Mouse (Mus musculus) hindbrain, embryonic 14.5 days (tissue): ENCODE results near the gene Nol9. TPM values are rescaled to one million over a fixed set of nuclear protein-coding genes. Genes with fewer than 3 reads are reported as not detected.

Experiments used
- ATAC-seq: fragments of 200-750 bp; cut with Nextera tagmentation; 2 replicates; pipeline ENCODE4 v1.8.0; 2017; ENCODE audit warnings: moderate number of reproducible peaks, mild to moderate bottlenecking, moderate TSS enrichment, moderate library complexity; ENCODE audit not compliant: low FRiP score
- DNase-seq: peaks from one replicate; pipeline ENCODE4 v3.0.0-alpha.2; 2015; ENCODE audit warnings: low spot score
- H3K27ac ChIP-seq: fragments of 300-500 bp; sonication (generic); 2 replicates; pipeline ENCODE4 v1.5.1; 2014; ENCODE audit warnings: mild to moderate bottlenecking, moderate library complexity
- H3K27me3 ChIP-seq: fragments of 300-500 bp; sonication (generic); 2 replicates; pipeline ENCODE4 v1.6.1; 2014; ENCODE audit warnings: mild to moderate bottlenecking, low read length, mixed read lengths; ENCODE audit not compliant: control insufficient read depth, insufficient read depth
- H3K36me3 ChIP-seq: fragments of 300-500 bp; sonication (generic); replicated peaks from 2 replicates; pipeline ENCODE4 v1.6.1; 2014; ENCODE audit not compliant: control insufficient read depth, insufficient read depth
- H3K4me1 ChIP-seq: fragments of 300-500 bp; sonication (generic); replicated peaks from 2 replicates; pipeline ENCODE4 v1.6.1; 2014; ENCODE audit warnings: antibody characterized with exemption, low read length, mixed read lengths; ENCODE audit not compliant: control insufficient read depth, insufficient read depth
- H3K4me2 ChIP-seq: fragments of 300-500 bp; sonication (generic); replicated peaks from 2 replicates; pipeline ENCODE4 v1.6.1; 2014; ENCODE audit warnings: mild to moderate bottlenecking, moderate library complexity
- H3K4me3 ChIP-seq: fragments of 300-500 bp; sonication (generic); replicated peaks from 2 replicates; pipeline ENCODE4 v1.5.1; 2014; ENCODE audit warnings: mild to moderate bottlenecking, low read length
- H3K9ac ChIP-seq: fragments of 300-500 bp; sonication (generic); 2 replicates; pipeline ENCODE4 v1.6.1; 2014
- H3K9me3 ChIP-seq: fragments of 300-500 bp; sonication (generic); 2 replicates; pipeline ENCODE4 v1.6.1; 2016; ENCODE audit warnings: low read length; ENCODE audit not compliant: control insufficient read depth
- WGBS: fragments of 180-500 bp; shearing (Covaris S2); extraction: QIAGEN DNeasy Blood & Tissue Kit; methylation state at CpG from one replicate; pipeline ENCODE4 v1.1.7; 2014; 5-methylcytosine and 5-hydroxymethylcytosine counted together
- polyA plus RNA-seq: library from polyadenylated mRNA; unstranded; fragments of >200 nt; fragmentation: Nextera tagmentation; extraction: Ambion mirVana; gene quantifications from 2 replicates; pipeline ENCODE4 v1.2.1, GENCODE M21; 2014

Gene Nol9
- polyA plus RNA-seq, 1 experiment from 2014 or later = 26.1 TPM

DNA sequence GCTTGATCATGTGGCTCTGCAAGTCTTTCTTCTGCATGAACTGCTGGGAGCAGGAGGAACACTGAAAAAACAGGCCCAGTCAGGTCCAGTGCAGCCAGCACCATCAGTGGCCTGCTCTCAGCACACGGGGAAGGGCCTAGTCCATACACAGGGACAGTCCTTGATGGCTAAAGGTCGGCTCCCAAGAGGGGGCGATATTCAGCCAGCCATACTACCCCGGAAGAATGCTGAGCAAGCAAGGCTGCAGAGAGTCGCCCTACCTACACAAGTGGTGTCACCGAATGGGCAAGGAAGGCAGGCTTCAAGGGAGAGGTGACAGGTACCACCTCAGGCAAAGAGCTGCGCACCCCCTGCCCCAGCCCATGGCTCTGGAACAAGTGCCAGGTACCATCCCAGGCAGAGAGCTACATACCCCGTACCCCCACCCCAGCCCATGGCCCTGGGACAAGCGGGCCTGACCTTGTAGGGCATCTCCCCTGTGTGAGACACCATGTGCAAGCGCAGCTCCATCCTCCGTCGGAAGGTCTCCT is 17.5 kb upstream of the Nol9 start:
- no peak overlapping the region for H3K4me2 ChIP-seq
- no peaks in the 10 kb centered on the region for H3K9me3 ChIP-seq
- H3K27ac ChIP-seq = no peak overlapping the region
- no peaks in the 10 kb centered on the region for H3K27me3 ChIP-seq
- H3K4me3 ChIP-seq = no peak overlapping the region
- DNase-seq (no peak), ATAC-seq (no peak)
- no peak overlapping the region for H3K9ac ChIP-seq
- H3K4me1 ChIP-seq = peaks cover 19% of the 10 kb centered on the region
- 74% methylated on average over 12 of the region's 12 CpGs for WGBS
- H3K36me3 ChIP-seq = peaks cover 56% of the 10 kb centered on the region

GRCm38 (mm10) chr4:152022506-152022905 is 16.6 kb upstream of the Nol9 start:
- Histone ChIP-seq H3K9me3 (no peaks in the 10 kb centered on the region), H3K9ac (no peak overlapping the region), H3K4me2 (no peak overlapping the region), H3K27ac (no peak overlapping the region), H3K27me3 (no peaks in the 10 kb centered on the region), H3K4me1 (peaks cover 22% of the 10 kb centered on the region), H3K36me3 (peaks cover 55% of the 10 kb centered on the region), H3K4me3 (no peak overlapping the region)
- ATAC-seq (no peak), DNase-seq (no peak)
- 86% methylated on average over 8 of the region's 8 CpGs for WGBS

DNA sequence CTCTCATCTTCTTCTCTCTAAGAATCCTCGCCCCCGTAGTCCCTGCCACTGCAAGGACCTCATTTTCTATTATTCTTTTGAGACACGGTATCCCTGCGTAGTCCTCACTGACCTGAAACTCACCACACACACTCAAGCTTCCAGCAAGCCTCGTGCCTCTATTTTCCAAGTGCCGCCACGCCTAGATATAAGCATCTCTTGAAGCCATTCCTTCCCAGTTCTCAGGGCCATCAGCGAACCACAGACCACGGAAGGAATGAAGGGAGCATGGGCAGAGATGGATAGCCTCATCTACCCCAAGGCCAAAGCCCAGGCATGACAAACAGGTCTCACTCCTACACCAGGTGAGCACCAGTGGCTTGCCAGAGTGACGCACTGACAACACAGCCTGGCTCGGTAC is 14.6 kb upstream of the Nol9 start:
- Histone ChIP-seq H3K9ac (no peak overlapping the region), H3K4me1 (peaks cover 33% of the 10 kb centered on the region), H3K9me3 (no peaks in the 10 kb centered on the region)

DNA sequence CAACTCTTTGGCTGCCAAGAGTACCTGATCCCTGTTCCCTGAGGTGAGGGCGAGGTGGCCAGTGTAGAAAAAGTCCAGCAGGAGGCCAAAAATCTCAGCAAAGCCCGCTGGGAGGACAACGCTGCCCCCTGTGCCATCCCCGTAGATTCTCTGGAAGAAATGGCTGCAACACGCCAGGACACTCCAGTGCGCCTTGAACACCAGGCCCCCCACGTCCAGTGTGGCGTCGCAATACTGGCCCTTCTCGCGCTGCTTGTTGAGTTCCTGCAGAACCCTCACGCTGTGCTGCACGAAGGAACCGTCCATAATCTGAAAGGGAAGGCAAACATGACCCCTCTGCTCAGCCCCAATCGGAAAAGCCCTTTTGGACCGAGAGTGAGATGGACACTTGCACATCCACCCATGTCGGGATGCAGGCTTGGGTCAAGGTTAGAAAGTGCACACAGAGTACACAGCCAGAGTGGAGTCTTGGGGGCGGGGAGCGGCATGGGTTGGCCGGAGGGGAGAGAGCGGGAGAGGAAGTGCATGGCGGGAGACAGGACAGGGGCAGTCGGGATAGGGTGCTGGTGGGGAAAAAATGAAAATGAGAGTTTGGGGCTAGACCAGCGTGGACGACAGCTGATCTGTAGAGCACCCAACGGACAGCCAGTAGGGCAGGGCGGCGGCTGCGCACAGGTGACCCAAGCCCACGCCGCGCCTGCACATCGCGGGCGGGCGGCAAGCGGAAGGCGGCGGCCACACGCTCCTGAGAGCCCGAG is 12.2 kb upstream of the Nol9 start:
- Histone ChIP-seq H3K4me3 (peak overlapping the region; percentile 77), H3K9me3 (no peaks in the 10 kb centered on the region), H3K27me3 (no peaks in the 10 kb centered on the region), H3K4me1 (peaks cover 39% of the 10 kb centered on the region), H3K36me3 (peaks cover 23% of the 10 kb centered on the region), H3K27ac (no peak overlapping the region; the same call in 1 of the 2 replicates), H3K4me2 (peak overlapping the region; percentile 95), H3K9ac (peak overlapping the region; percentile 71)
- no peak for DNase-seq
- WGBS = 3% methylated on average over 33 of the region's 41 CpGs
- ATAC-seq = peak; percentile 50; the same call in 1 of the 2 replicates

More for the DNA sequence above, 14.6 kb upstream of the Nol9 start:
- no peak for DNase-seq
- no peak for ATAC-seq
- Histone ChIP-seq H3K4me2 (no peak overlapping the region), H3K4me3 (no peak overlapping the region), H3K36me3 (peaks cover 47% of the 10 kb centered on the region), H3K27me3 (no peaks in the 10 kb centered on the region), H3K27ac (no peak overlapping the region)
- 92% methylated on average over 11 of the region's 11 CpGs for WGBS

GRCm38 (mm10) chr4:152027524-152027923 is 11.6 kb upstream of the Nol9 start, which contains the start of gene Zbtb48:
TSS of gene Zbtb48 (minus strand) at chr4:152027671.
- H3K27ac ChIP-seq = peak within 1 kb of the TSS; percentile 34
- H3K4me2 ChIP-seq = peak within 1 kb of the TSS; percentile 95
- peaks cover 39% of the 10 kb centered on the region for H3K4me1 ChIP-seq
- peaks cover 17% of the 10 kb centered on the region for H3K36me3 ChIP-seq
- 0% methylated on average over 33 of the region's 35 CpGs for WGBS
- H3K9me3 ChIP-seq = no peaks in the 10 kb centered on the region
- ATAC-seq (peak; percentile 97), DNase-seq (peak; percentile 95)
- peak within 1 kb of the TSS; percentile 77 for H3K4me3 ChIP-seq
- peak within 1 kb of the TSS; percentile 71 for H3K9ac ChIP-seq
- no peaks in the 10 kb centered on the region for H3K27me3 ChIP-seq

DNA sequence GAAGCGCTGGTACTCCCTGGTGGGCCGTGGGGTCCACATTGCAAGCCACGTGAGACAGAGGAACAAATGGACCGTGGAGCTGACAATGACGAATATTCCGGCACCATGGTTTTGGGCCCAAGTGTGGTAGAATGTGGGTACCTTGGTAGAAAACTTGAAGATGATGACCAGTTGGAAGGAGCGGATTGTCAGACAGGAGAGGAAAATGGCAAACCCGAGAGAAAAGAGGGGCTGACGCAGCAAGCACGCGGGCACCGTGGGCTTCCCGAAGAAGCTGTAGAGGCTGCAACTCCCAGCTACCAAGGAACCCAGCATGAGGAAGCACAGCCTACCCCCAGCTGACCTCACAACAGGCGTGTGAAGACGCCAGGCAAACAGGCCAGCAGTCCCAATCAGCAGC is 10.7 kb upstream of the Nol9 start:
- Histone ChIP-seq H3K36me3 (0 out of 2 replicates have a peak, but pooled peaks cover 13% of the 10 kb centered on the region), H3K27me3 (no peaks in the 10 kb centered on the region), H3K27ac (peak overlapping the region; percentile 34; the same call in 1 of the 2 replicates), H3K4me3 (peak overlapping the region; percentile 77), H3K9me3 (no peaks in the 10 kb centered on the region), H3K9ac (peak overlapping the region; percentile 71), H3K4me2 (peak overlapping the region; percentile 95), H3K4me1 (peaks cover 39% of the 10 kb centered on the region)
- DNase-seq (no peak), ATAC-seq (no peak)
- WGBS = 58% methylated on average over 15 of the region's 15 CpGs

- ATAC-seq (no peak), DNase-seq (no peak)
- Histone ChIP-seq H3K27ac (no peak overlapping the region), H3K27me3 (no peaks in the 10 kb centered on the region), H3K4me3 (no peak overlapping the region), H3K4me1 (peaks cover 39% of the 10 kb centered on the region), H3K36me3 (0 out of 2 replicates have a peak, but pooled peaks cover 8% of the 10 kb centered on the region), H3K4me2 (peak overlapping the region; percentile 95; the same call in 1 of the 2 replicates), H3K9ac (0 out of 2 replicates have a peak overlapping the region, but pooled peaks have one; percentile 71), H3K9me3 (no peaks in the 10 kb centered on the region)
- 44% methylated on average over 5 of the region's 5 CpGs for WGBS
Observed at GRCm38 (mm10) chr4:152029087-152029486, 10.0 kb upstream of the Nol9 start.

- no peak for DNase-seq
Observed at GRCm38 (mm10) chr4:152029997-152030396, 9.1 kb upstream of the Nol9 start.

GRCm38 (mm10) chr4:152032922-152033321 is 6.2 kb upstream of the Nol9 start:
- Histone ChIP-seq H3K4me3 (no peak overlapping the region), H3K36me3 (no peaks in the 10 kb centered on the region), H3K4me1 (peaks cover 17% of the 10 kb centered on the region), H3K4me2 (no peak overlapping the region), H3K27me3 (no peaks in the 10 kb centered on the region), H3K9ac (no peak overlapping the region), H3K9me3 (no peaks in the 10 kb centered on the region), H3K27ac (no peak overlapping the region)
- ATAC-seq = no peak
- 93% methylated on average over 13 of the region's 13 CpGs for WGBS
- DNase-seq = no peak

More at GRCm38 (mm10) chr4:152029997-152030396, 9.1 kb upstream of the Nol9 start:
- Histone ChIP-seq H3K27me3 (no peaks in the 10 kb centered on the region), H3K36me3 (no peaks in the 10 kb centered on the region), H3K9me3 (no peaks in the 10 kb centered on the region), H3K4me3 (no peak overlapping the region), H3K27ac (no peak overlapping the region), H3K9ac (peak overlapping the region; percentile 11; the same call in 1 of the 2 replicates), H3K4me1 (peaks cover 37% of the 10 kb centered on the region), H3K4me2 (peak overlapping the region; percentile 3; the same call in 1 of the 2 replicates)
- ATAC-seq = no peak
- 53% methylated on average over 4 of the region's 4 CpGs for WGBS
